In the genomic region with DNA sequence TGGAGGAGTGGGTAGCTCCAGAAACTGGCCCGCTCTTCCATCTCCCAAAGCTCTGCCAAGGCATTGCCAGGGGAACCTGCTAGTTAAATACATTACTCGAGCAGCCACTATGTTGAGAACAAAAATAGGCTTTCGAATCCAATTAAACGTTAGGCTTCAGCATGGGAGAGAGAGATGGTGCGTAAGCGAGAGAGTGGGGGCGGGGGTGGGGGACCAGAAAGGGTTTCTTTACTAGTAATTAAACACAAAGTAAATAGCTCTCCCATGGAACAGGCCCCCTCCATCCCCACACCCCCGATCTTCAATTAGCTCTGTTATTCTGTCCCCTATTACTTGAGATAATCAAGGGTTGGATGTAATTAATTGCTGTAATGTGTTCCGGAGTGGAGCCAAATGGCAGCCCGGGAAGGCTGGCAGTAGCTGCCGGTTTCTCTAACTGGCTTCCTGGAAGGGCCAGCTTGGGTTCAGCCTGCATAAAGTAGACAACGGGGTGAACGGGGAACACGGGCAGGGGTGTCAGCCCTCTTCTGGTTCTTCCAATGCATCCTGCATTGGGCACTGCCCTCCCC, we compare ENCODE assay signal across 11 mouse cellular contexts. TPM values are rescaled to one million over a fixed set of nuclear protein-coding genes. Genes with fewer than 3 reads are reported as not detected.
DNase-seq lines count a peak whose midpoint lies in the region; ATAC-seq and TF ChIP-seq lines count a peak whose summit lies in the region.
"Had no signal": no experiment of that assay in that cellular context is flagged by ENCODE, and none has a peak within 500 bp of the region (broad histone marks: within the 10 kb centered on the region; RNA-seq: fewer than 3 reads in every experiment).

No protein-coding gene starts in this region.

- no peaks in the 10 kb centered on the region for H3K9me3 ChIP-seq in hindbrain, embryonic 14.5 days (ENCODE audit: control insufficient read depth, low read length)
- H3K9me3 ChIP-seq in hindbrain, embryonic 12.5 days (replicated peaks) = no peaks in the 10 kb centered on the region
- no peaks in the 10 kb centered on the region for H3K9me3 ChIP-seq in forebrain, postnatal 0 days (ENCODE audit: low read length)
- H3K9me3 ChIP-seq: limb, embryonic 15.5 days had no signal

- H3K36me3 ChIP-seq in hindbrain, embryonic 14.5 days (replicated peaks; ENCODE audit: control insufficient read depth, insufficient read depth) = no peaks in the 10 kb centered on the region
- H3K36me3 ChIP-seq in hindbrain, embryonic 12.5 days = no peaks in the 10 kb centered on the region
- no peaks in the 10 kb centered on the region for H3K36me3 ChIP-seq in forebrain, postnatal 0 days (ENCODE audit: insufficient read depth)
- H3K36me3 ChIP-seq: limb, embryonic 15.5 days had no signal

- peak; percentile 72; the same call in 1 of the 2 replicates for ATAC-seq in hindbrain, embryonic 14.5 days (ENCODE audit: low FRiP score)
- no peak for ATAC-seq in hindbrain, embryonic 12.5 days (ENCODE audit: low FRiP score)
- ATAC-seq in forebrain, postnatal 0 days = peak; percentile 92

- peak overlapping the region; percentile 68 for H3K27ac ChIP-seq in hindbrain, embryonic 14.5 days
- H3K27ac ChIP-seq in hindbrain, embryonic 12.5 days = no peak overlapping the region
- H3K27ac ChIP-seq in forebrain, postnatal 0 days (ENCODE audit: low read depth, low read length) = peak overlapping the region; percentile 76

- H3K4me3 ChIP-seq in hindbrain, embryonic 14.5 days (replicated peaks; ENCODE audit: low read length) = no peak overlapping the region
- no peak overlapping the region for H3K4me3 ChIP-seq in hindbrain, embryonic 12.5 days
- H3K4me3 ChIP-seq in forebrain, postnatal 0 days (ENCODE audit: low read depth, low read length) = no peak overlapping the region
- H3K4me3 ChIP-seq: limb, embryonic 15.5 days had no signal

- no peaks in the 10 kb centered on the region for H3K27me3 ChIP-seq in hindbrain, embryonic 14.5 days (ENCODE audit: control insufficient read depth, insufficient read depth, low read length)
- H3K27me3 ChIP-seq in hindbrain, embryonic 12.5 days = no peaks in the 10 kb centered on the region
- peaks cover 8% of the 10 kb centered on the region; the same call in 1 of the 2 replicates for H3K27me3 ChIP-seq in forebrain, postnatal 0 days (ENCODE audit: insufficient read depth, low read length)
- H3K27me3 ChIP-seq: CH12.LX; limb, embryonic 15.5 days had no signal

- TF ChIP-seq CTCF in forebrain, postnatal 0 days (IDR thresholded peaks at IDR 0.05; ENCODE audit: low read depth) = no peak

- peak; percentile 48 for DNase-seq in hindbrain, embryonic 14.5 days (ENCODE audit: low spot score)
- peak; percentile 85 for DNase-seq in forebrain, postnatal 0 days
- DNase-seq in left cerebral cortex, adult 18-20 months (ENCODE audit: low spot score in 2 of 2) = peak; percentile 28 to 41
- DNase-seq in retina, postnatal 1 day = peak; percentile 72
- no peak for DNase-seq in B cell, adult 2 months
- DNase-seq in embryo, embryonic 11 days = no peak
- no peak for DNase-seq in embryo, embryonic 9.5 days (ENCODE audit: extremely low spot score)
- DNase-seq: adrenal gland, postnatal 10 days had no signal

- H3K4me2 ChIP-seq in hindbrain, embryonic 14.5 days (replicated peaks) = no peak overlapping the region
- no peak overlapping the region for H3K4me2 ChIP-seq in hindbrain, embryonic 12.5 days (replicated peaks)
- 0 out of 2 replicates have a peak overlapping the region, but pooled peaks have one; percentile 8 for H3K4me2 ChIP-seq in forebrain, postnatal 0 days (ENCODE audit: low read depth)
- H3K4me2 ChIP-seq: limb, embryonic 15.5 days had no signal

- H3K9ac ChIP-seq in hindbrain, embryonic 14.5 days = no peak overlapping the region
- no peak overlapping the region for H3K9ac ChIP-seq in hindbrain, embryonic 12.5 days
- no peak overlapping the region for H3K9ac ChIP-seq in forebrain, postnatal 0 days
- H3K9ac ChIP-seq: limb, embryonic 15.5 days had no signal

- 42% methylated on average over 14 of the region's 14 CpGs for WGBS in hindbrain, embryonic 14.5 days
- 75% methylated on average over 14 of the region's 14 CpGs for WGBS in hindbrain, embryonic 12.5 days
- 6% methylated on average over 14 of the region's 14 CpGs for WGBS in forebrain, postnatal 0 days

- H3K4me1 ChIP-seq in hindbrain, embryonic 14.5 days (replicated peaks; ENCODE audit: control insufficient read depth, insufficient read depth, low read length) = peaks cover 14% of the 10 kb centered on the region
- no peaks in the 10 kb centered on the region for H3K4me1 ChIP-seq in hindbrain, embryonic 12.5 days
- H3K4me1 ChIP-seq in forebrain, postnatal 0 days (ENCODE audit: insufficient read depth) = peaks cover 11% of the 10 kb centered on the region

RNA-seq across cellular contexts. Expression of a gene that starts 59.4 kb away (rescaled TPM):
- polyA plus RNA-seq in hindbrain, embryonic 14.5 days (2014; fragmentation: Nextera tagmentation; extraction: Ambion mirVana) = 0.11 TPM in 1 of 2 replicates, not detected in the other
- polyA plus RNA-seq in hindbrain, embryonic 12.5 days (2016; fragmentation: Nextera tagmentation; extraction: Ambion mirVana) = not detected in 2 replicates
- not detected in 2 replicates for total RNA-seq in forebrain, postnatal 0 days (2014; rRNA removed)
- not detected in 2 replicates for polyA plus RNA-seq in forebrain, postnatal 0 days (2015; fragmentation: Nextera tagmentation; extraction: Ambion mirVana)
- under 1 TPM in 1 of 2 experiments, not detected in 1; 0.37 TPM for total RNA-seq in left cerebral cortex, adult 18-20 months (2021)

Comparison
In these comparisons a context has a peak if more than half of its experiments do, and no peak if none do; other contexts are left out.
1. DNase-seq: peak in hindbrain, embryonic 14.5 days (single experiment), forebrain, postnatal 0 days (single experiment), left cerebral cortex, adult 18-20 months (2 of 2) and retina, postnatal 1 day (single experiment); none in B cell, adult 2 months (0 of 2), embryo, embryonic 11 days (single experiment) and embryo, embryonic 9.5 days (single experiment).